Mouse (Mus musculus) heart, embryonic 11.5 days (tissue): ENCODE results near the gene Anxa3. TPM values are rescaled to one million over a fixed set of nuclear protein-coding genes. Genes with fewer than 3 reads are reported as not detected.

ENCODE experiments used
- ATAC-seq: fragments of 200-750 bp; cut with Nextera tagmentation; replicated peaks from 2 replicates; pipeline ENCODE4 v1.8.0; 2017; ENCODE audit warnings: moderate library complexity; ENCODE audit not compliant: insufficient number of reproducible peaks, low FRiP score, low TSS enrichment
- H3K27ac ChIP-seq: fragments of 300-500 bp; sonication (generic); 2 replicates; pipeline ENCODE4 v1.5.1; 2014; ENCODE audit warnings: mild to moderate bottlenecking, low read depth, low read length
- H3K27me3 ChIP-seq: fragments of 300-500 bp; sonication (generic); 2 replicates; pipeline ENCODE4 v1.6.1; 2014; ENCODE audit warnings: mild to moderate bottlenecking, low read length, mixed read lengths; ENCODE audit not compliant: control insufficient read depth, insufficient read depth
- H3K36me3 ChIP-seq: fragments of 300-500 bp; sonication (generic); 2 replicates; pipeline ENCODE4 v1.6.1; 2014; ENCODE audit warnings: mild to moderate bottlenecking, low read length, moderate library complexity, mixed read lengths; ENCODE audit not compliant: control insufficient read depth, insufficient read depth
- H3K4me1 ChIP-seq: fragments of 300-500 bp; sonication (generic); 2 replicates; pipeline ENCODE4 v1.6.1; 2014; ENCODE audit warnings: low read length; ENCODE audit not compliant: control insufficient read depth, insufficient read depth
- H3K4me2 ChIP-seq: fragments of 300-500 bp; sonication (generic); 2 replicates; pipeline ENCODE4 v1.6.1; 2014; ENCODE audit warnings: mild to moderate bottlenecking, moderate library complexity
- H3K4me3 ChIP-seq: fragments of 300-500 bp; sonication (generic); 2 replicates; pipeline ENCODE4 v1.5.1; 2014; ENCODE audit warnings: low read depth, low read length
- H3K9ac ChIP-seq: fragments of 300-500 bp; sonication (generic); 2 replicates; pipeline ENCODE4 v1.6.1; 2014; ENCODE audit warnings: mild to moderate bottlenecking, low read depth, low read length, moderate library complexity
- H3K9me3 ChIP-seq: fragments of 300-500 bp; sonication (generic); replicated peaks from 2 replicates; pipeline ENCODE4 v1.6.1; 2016; ENCODE audit warnings: low read length; ENCODE audit not compliant: control insufficient read depth
- WGBS: fragments of 180-500 bp; shearing (Covaris S2); extraction: QIAGEN DNeasy Blood & Tissue Kit; methylation state at CpG from one replicate; pipeline ENCODE4 v1.1.7; 2014; ENCODE audit not compliant: insufficient replicate concordance; 5-methylcytosine and 5-hydroxymethylcytosine counted together
- polyA plus RNA-seq: library from polyadenylated mRNA; unstranded; fragments of >200 nt; fragmentation: Nextera tagmentation; extraction: Ambion mirVana; gene quantifications from 2 replicates; pipeline ENCODE4 v1.2.1, GENCODE M21; 2014

Anxa3 gene
- polyA plus RNA-seq, 1 experiment from 2014 or later: 62.9 TPM

DNA sequence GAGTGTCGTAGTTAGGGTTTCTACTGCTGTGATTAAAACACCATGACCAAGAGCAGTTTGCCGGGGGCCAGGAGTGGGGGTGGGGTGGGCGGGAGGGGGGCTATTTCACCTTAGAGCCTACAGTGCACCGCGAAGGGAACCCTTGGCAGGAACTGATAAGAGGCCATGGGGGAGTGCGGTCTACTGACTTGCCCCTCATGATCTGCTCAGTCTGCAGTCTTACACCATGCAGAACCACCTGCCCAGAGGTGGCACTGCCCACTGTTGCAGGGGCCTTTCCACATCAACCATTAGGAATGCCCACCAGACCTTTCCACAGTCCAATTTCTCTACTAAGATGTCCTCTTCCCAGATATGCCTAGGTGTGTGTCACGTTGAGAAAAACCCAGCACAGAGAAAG lies 92.1 kb downstream of the Anxa3 start:
- ATAC-seq: no peak; the same call in 1 of the 2 replicates
- H3K4me1 ChIP-seq: no peaks in the 10 kb centered on the region
- no peak overlapping the region for H3K27ac ChIP-seq

GRCm38 (mm10) chr5:96888396-96888795 lies 95.3 kb downstream of the Anxa3 start:
- no peak overlapping the region for H3K9ac ChIP-seq
- H3K9me3 ChIP-seq: no peaks in the 10 kb centered on the region
- H3K4me3 ChIP-seq: no peak overlapping the region
- no peaks in the 10 kb centered on the region for H3K4me1 ChIP-seq
- ATAC-seq: no peak
- H3K27me3 ChIP-seq: no peaks in the 10 kb centered on the region
- no peak overlapping the region for H3K4me2 ChIP-seq
- no peak overlapping the region for H3K27ac ChIP-seq
- 86% methylated on average over 3 of the region's 3 CpGs for WGBS
- H3K36me3 ChIP-seq: no peaks in the 10 kb centered on the region

More for the DNA sequence above, 92.1 kb downstream of the Anxa3 start:
- H3K36me3 ChIP-seq: no peaks in the 10 kb centered on the region
- H3K9me3 ChIP-seq: no peaks in the 10 kb centered on the region
- no peak overlapping the region for H3K4me2 ChIP-seq
- WGBS: 60% methylated on average over 7 of the region's 7 CpGs
- H3K4me3 ChIP-seq: no peak overlapping the region
- H3K27me3 ChIP-seq: no peaks in the 10 kb centered on the region
- no peak overlapping the region for H3K9ac ChIP-seq

DNA sequence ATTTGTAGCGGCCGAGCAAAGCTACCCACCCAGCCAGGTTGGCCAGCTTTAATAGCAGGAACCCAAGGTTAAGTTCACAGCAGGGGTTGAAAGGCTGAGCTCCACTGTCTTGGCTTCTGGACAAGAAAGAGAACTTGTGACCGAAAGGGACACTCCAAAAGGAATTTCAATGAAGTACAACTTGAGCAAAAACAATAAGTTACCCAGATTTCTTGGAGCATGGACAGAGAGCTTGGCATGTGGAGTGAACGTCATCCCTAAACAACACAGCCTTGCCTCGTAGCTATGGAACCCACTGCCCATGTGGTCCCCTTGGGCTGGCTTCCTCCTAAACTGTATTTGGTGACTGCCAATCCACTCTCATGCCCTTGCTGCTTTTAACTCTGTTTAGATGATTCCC lies 97.2 kb downstream of the Anxa3 start:
- Histone ChIP-seq H3K36me3 (no peaks in the 10 kb centered on the region), H3K27ac (no peak overlapping the region), H3K4me1 (no peaks in the 10 kb centered on the region), H3K4me3 (no peak overlapping the region), H3K27me3 (no peaks in the 10 kb centered on the region), H3K9ac (no peak overlapping the region), H3K4me2 (no peak overlapping the region), H3K9me3 (no peaks in the 10 kb centered on the region)
- no peak for ATAC-seq
- WGBS: 83% methylated on average over 5 of the region's 5 CpGs

Other genes with a start within 250 kb of the Anxa3 start
- 10.0 and 12.7 TPM in 2 replicates for gene Bmp2k, start 204.3 kb downstream of the Anxa3 start, polyA plus RNA-seq